Mouse (Mus musculus): ENCODE measurements around the gene Snx6.
"Not testable (repeated sequence)": the region's sequence is repeated elsewhere in the genome, so short reads cannot be mapped to it uniquely, and the experiment has no call there.

DNA sequence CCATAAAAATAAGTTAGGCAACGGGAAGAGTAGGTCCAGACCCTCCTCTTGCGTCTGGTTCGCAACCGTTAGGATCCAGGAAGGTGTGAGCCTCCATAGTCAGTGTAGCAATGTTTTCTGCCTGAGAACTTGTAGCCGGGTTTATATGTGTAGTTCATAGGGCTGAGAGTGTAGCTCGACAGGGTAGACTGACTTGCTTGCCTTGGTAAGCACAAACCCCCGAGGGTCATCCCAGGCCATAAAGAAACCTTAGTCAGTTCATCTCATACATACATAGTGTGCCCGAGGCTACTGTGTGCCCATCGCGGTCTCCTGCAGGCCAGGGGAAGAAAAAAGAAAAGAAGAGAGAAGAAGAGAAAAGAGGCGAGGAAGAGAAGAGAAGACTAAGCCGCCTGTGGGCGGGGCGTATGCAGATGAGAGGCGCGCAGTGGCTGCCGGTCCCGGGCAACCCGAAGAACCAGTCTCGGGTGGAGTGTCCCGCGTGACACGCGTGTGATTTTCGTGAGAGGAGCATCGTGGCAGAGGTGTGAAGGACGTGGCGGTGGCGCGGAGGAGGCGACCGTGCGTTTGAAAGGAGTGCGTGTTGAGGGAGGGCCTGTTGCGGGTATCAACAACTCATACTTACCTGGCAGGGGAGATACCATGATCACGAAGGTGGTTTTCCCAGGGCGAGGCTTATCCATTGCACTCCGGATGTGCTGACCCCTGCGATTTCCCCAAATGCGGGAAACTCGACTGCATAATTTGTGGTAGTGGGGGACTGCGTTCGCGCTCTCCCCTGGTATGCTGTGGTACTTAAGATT lies 85.6 kb downstream of the Snx6 start:
- not testable (repeated sequence) for TF ChIP-seq POLR2A (IDR thresholded peaks at IDR 0.05; ENCODE audit: low read depth, low read length); CTCF (IDR thresholded peaks at IDR 0.05; ENCODE audit: extremely low read depth, insufficient read length, insufficient replicate concordance, low read depth, low read length)
